Mouse (Mus musculus) MEL-GATA-1-ER (cell line): ENCODE measurements around the gene Hoxa5.

Experiments used
- DNase-seq: peaks from one replicate; pipeline ENCODE4 v3.0.0-alpha.2; 2012; ENCODE audit warnings: low read depth; ENCODE audit errors: extremely low read depth

Gene Hoxa5

GRCm38 (mm10) chr6:52201269-52201668, 3.1 kb downstream of the Hoxa5 start:
- DNase-seq: no peak

GRCm38 (mm10) chr6:52200751-52201250, 3.6 kb downstream of the Hoxa5 start:
- no peak for DNase-seq

- DNase-seq: no peak
These were observed 4.2 kb downstream of the Hoxa5 start for GRCm38 (mm10) chr6:52200073-52200750.

GRCm38 (mm10) chr6:52197271-52197670, 7.1 kb downstream of the Hoxa5 start:
- no peak for DNase-seq

GRCm38 (mm10) chr6:52196811-52197210, 7.6 kb downstream of the Hoxa5 start:
- DNase-seq: no peak

GRCm38 (mm10) chr6:52194690-52195089, 9.7 kb downstream of the Hoxa5 start:
- no peak for DNase-seq

- no peak for DNase-seq
These were observed 12.4 kb downstream of the Hoxa5 start for GRCm38 (mm10) chr6:52191860-52192550.

GRCm38 (mm10) chr6:52190906-52191810, 13.2 kb downstream of the Hoxa5 start, which contains the start of gene Hoxa4:
TSS of gene Hoxa4 (minus strand) at chr6:52191753.
- no peak for DNase-seq

GRCm38 (mm10) chr6:52190410-52190809, 14.0 kb downstream of the Hoxa5 start:
- DNase-seq: no peak

GRCm38 (mm10) chr6:52189909-52190308, 14.5 kb downstream of the Hoxa5 start:
- DNase-seq: no peak

- DNase-seq: no peak
These were observed 15.2 kb downstream of the Hoxa5 start for GRCm38 (mm10) chr6:52189172-52189591.

GRCm38 (mm10) chr6:52186500-52186899, 17.9 kb downstream of the Hoxa5 start:
- DNase-seq: no peak

- DNase-seq: no peak
These were observed 18.6 kb downstream of the Hoxa5 start for GRCm38 (mm10) chr6:52185834-52186233.

- no peak for DNase-seq
These were observed 19.2 kb downstream of the Hoxa5 start for GRCm38 (mm10) chr6:52185222-52185621.

GRCm38 (mm10) chr6:52184668-52185067, 19.7 kb downstream of the Hoxa5 start:
- no peak for DNase-seq

GRCm38 (mm10) chr6:52183311-52184080, 20.9 kb downstream of the Hoxa5 start:
- no peak for DNase-seq

- no peak for DNase-seq
These were observed 21.6 kb downstream of the Hoxa5 start for GRCm38 (mm10) chr6:52182793-52183192.

GRCm38 (mm10) chr6:52182030-52182429, 22.4 kb downstream of the Hoxa5 start:
- DNase-seq: no peak

GRCm38 (mm10) chr6:52180726-52181125, 23.7 kb downstream of the Hoxa5 start:
- no peak for DNase-seq

- no peak for DNase-seq
These were observed 24.1 kb downstream of the Hoxa5 start for GRCm38 (mm10) chr6:52180213-52180710.

- no peak for DNase-seq
These were observed 24.7 kb downstream of the Hoxa5 start for GRCm38 (mm10) chr6:52179690-52180089.
